Mouse (Mus musculus) limb, embryonic 15.5 days (tissue): ENCODE measurements around the gene Bst1. TPM values are rescaled to one million over a fixed set of nuclear protein-coding genes. Genes with fewer than 3 reads are reported as not detected.
A peak's percentile ranks its signal among the peaks of the same experiment; 100 is the strongest.

Experiments
- ATAC-seq: fragments of 200-750 bp; cut with Nextera tagmentation; 2 replicates; pipeline ENCODE4 v1.8.0; 2017; ENCODE audit warnings: low read depth, moderate TSS enrichment; ENCODE audit not compliant: insufficient number of reproducible peaks, low FRiP score, low TSS enrichment
- H3K27ac ChIP-seq: fragments of 300-500 bp; sonication (generic); 2 replicates; pipeline ENCODE4 v1.5.1; 2015; ENCODE audit warnings: moderate library complexity, mild to moderate bottlenecking, inconsistent platforms
- H3K27me3 ChIP-seq: fragments of 300-500 bp; sonication (generic); 2 replicates; pipeline ENCODE4 v1.6.1; 2015; ENCODE audit warnings: inconsistent platforms
- H3K36me3 ChIP-seq: fragments of 300-500 bp; sonication (generic); 2 replicates; pipeline ENCODE4 v1.6.1; 2015; ENCODE audit warnings: inconsistent platforms
- H3K4me1 ChIP-seq: fragments of 300-500 bp; sonication (generic); 2 replicates; pipeline ENCODE4 v1.6.1; 2015; ENCODE audit warnings: inconsistent platforms
- H3K4me2 ChIP-seq: fragments of 300-500 bp; sonication (generic); 2 replicates; pipeline ENCODE4 v1.6.1; 2015; ENCODE audit warnings: mild to moderate bottlenecking, inconsistent platforms
- H3K4me3 ChIP-seq: fragments of 300-500 bp; sonication (generic); 2 replicates; pipeline ENCODE4 v1.5.1; 2015; ENCODE audit warnings: mild to moderate bottlenecking, inconsistent platforms
- H3K9ac ChIP-seq: fragments of 300-500 bp; sonication (generic); 2 replicates; pipeline ENCODE4 v1.6.1; 2015; ENCODE audit warnings: inconsistent platforms
- H3K9me3 ChIP-seq: fragments of 300-500 bp; sonication (generic); 2 replicates; pipeline ENCODE4 v1.6.1; 2016; ENCODE audit warnings: inconsistent platforms
- WGBS: fragments of 180-500 bp; shearing (Covaris S2); methylation state at CpG from one replicate; pipeline ENCODE4 v1.1.7; 2015; 5-methylcytosine and 5-hydroxymethylcytosine counted together
- polyA plus RNA-seq: library from polyadenylated mRNA; unstranded; fragments of >200 nt; fragmentation: Nextera tagmentation; extraction: Ambion mirVana; gene quantifications from 2 replicates; pipeline ENCODE4 v1.2.1, GENCODE M21; 2015

Bst1 gene
- polyA plus RNA-seq, 1 experiment from 2014 or later: 2.0 TPM

DNA sequence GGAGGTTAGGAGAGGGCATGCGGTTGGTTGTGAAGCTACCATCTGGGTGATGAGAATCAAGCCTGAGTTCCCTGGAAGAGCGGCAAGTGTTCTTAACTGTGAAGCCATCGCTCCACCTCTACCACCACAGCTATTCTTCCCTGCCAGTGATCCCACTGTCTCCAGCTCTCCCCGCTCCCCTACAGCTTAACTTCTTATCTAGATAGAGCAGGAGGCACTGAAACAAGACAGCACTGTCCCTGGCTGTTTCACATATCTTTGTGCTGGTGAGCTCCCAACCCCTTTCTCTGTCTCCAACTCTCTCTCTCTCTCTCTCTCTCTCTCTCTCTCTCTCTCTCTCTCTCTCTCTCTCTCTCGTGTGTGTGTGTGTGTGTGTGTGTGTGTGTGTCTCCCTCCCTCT is 26.3 kb upstream of the Bst1 start:
- WGBS: 91% methylated on average over 5 of the region's 5 CpGs

GRCm38 (mm10) chr5:43799530-43799929 is 19.2 kb upstream of the Bst1 start:
- no peaks in the 10 kb centered on the region for H3K9me3 ChIP-seq
- H3K36me3 ChIP-seq: no peaks in the 10 kb centered on the region
- H3K9ac ChIP-seq: no peak overlapping the region
- H3K4me3 ChIP-seq: no peak overlapping the region
- H3K4me1 ChIP-seq: no peaks in the 10 kb centered on the region
- 73% methylated on average over 5 of the region's 5 CpGs for WGBS
- H3K4me2 ChIP-seq: no peak overlapping the region
- ATAC-seq: no peak
- H3K27me3 ChIP-seq: no peaks in the 10 kb centered on the region
- no peak overlapping the region for H3K27ac ChIP-seq

More for the DNA sequence above, 26.3 kb upstream of the Bst1 start:
- Histone ChIP-seq H3K9ac (no peak overlapping the region), H3K9me3 (no peaks in the 10 kb centered on the region), H3K36me3 (no peaks in the 10 kb centered on the region), H3K4me1 (no peaks in the 10 kb centered on the region), H3K27ac (no peak overlapping the region), H3K4me3 (no peak overlapping the region), H3K4me2 (no peak overlapping the region), H3K27me3 (no peaks in the 10 kb centered on the region)
- no peak for ATAC-seq

DNA sequence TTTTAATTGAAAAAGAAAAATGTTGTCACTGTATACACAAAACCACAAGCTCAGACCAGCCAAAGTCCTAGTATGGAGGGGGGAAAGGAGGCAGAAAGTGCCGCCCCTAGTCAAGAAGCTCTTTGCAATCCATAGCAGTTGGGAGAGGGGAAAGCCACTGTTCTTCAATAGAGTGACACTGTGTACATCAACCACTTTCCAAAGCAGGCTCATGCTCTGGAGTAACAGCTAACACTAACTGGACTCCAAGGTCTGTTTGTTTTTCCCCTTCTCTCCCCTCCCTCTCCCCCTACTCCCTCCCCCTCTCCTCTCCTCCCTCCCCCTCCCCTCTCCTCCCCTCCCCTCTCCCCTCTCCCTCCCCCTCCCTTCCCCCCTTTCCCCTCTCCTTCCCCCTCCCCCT is 18.0 kb upstream of the Bst1 start:
- no peaks in the 10 kb centered on the region for H3K27me3 ChIP-seq
- no peaks in the 10 kb centered on the region for H3K4me1 ChIP-seq
- H3K9me3 ChIP-seq: no peaks in the 10 kb centered on the region
- H3K4me2 ChIP-seq: no peak overlapping the region
- no peaks in the 10 kb centered on the region for H3K36me3 ChIP-seq
- 61% methylated on average over 1 of the region's 1 CpGs for WGBS
- no peak overlapping the region for H3K9ac ChIP-seq
- no peak overlapping the region for H3K27ac ChIP-seq
- H3K4me3 ChIP-seq: no peak overlapping the region
- ATAC-seq: no peak

GRCm38 (mm10) chr5:43801253-43801652 is 17.4 kb upstream of the Bst1 start:
- no peaks in the 10 kb centered on the region for H3K27me3 ChIP-seq
- ATAC-seq: no peak
- H3K4me3 ChIP-seq: no peak overlapping the region
- no peak overlapping the region for H3K4me2 ChIP-seq
- no peak overlapping the region for H3K9ac ChIP-seq
- no peaks in the 10 kb centered on the region for H3K36me3 ChIP-seq
- no peak overlapping the region for H3K27ac ChIP-seq
- H3K4me1 ChIP-seq: no peaks in the 10 kb centered on the region
- H3K9me3 ChIP-seq: no peaks in the 10 kb centered on the region

DNA sequence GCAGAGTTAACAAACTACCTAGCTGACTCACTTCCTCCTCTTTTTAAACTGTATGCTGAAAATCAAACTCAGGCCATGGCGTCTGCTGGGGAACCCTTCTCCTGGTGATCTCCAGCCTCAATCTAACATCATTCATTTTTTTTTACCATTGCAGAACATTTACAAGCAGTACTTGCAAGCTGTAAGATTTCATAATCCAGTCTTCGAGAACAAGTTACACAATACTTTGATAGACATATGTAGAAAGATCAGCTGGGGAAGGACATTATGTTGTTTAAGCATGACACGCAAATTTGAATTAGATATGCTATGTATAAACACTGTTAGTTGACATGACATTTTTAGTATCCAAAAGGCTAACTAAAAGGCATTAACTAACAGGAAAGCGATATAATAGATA is 16.9 kb upstream of the Bst1 start:
- no peak overlapping the region for H3K4me3 ChIP-seq
- no peak for ATAC-seq
- no peak overlapping the region for H3K9ac ChIP-seq
- H3K4me1 ChIP-seq: no peaks in the 10 kb centered on the region
- 78% methylated on average over 4 of the region's 4 CpGs for WGBS
- no peaks in the 10 kb centered on the region for H3K27me3 ChIP-seq
- no peak overlapping the region for H3K27ac ChIP-seq
- no peaks in the 10 kb centered on the region for H3K36me3 ChIP-seq
- H3K4me2 ChIP-seq: no peak overlapping the region
- H3K9me3 ChIP-seq: no peaks in the 10 kb centered on the region

- no peak overlapping the region for H3K4me3 ChIP-seq
- 74% methylated on average over 2 of the region's 2 CpGs for WGBS
- no peaks in the 10 kb centered on the region for H3K36me3 ChIP-seq
- H3K9me3 ChIP-seq: no peaks in the 10 kb centered on the region
- H3K4me2 ChIP-seq: no peak overlapping the region
- H3K9ac ChIP-seq: no peak overlapping the region
- peaks cover 6% of the 10 kb centered on the region; the same call in 1 of the 2 replicates for H3K4me1 ChIP-seq
- no peak for ATAC-seq
- no peak overlapping the region for H3K27ac ChIP-seq
- no peaks in the 10 kb centered on the region for H3K27me3 ChIP-seq
These were observed 13.3 kb upstream of the Bst1 start for GRCm38 (mm10) chr5:43805401-43805800.

- Histone ChIP-seq H3K36me3 (no peaks in the 10 kb centered on the region), H3K4me2 (no peak overlapping the region), H3K9me3 (no peaks in the 10 kb centered on the region), H3K27ac (no peak overlapping the region), H3K9ac (no peak overlapping the region), H3K27me3 (no peaks in the 10 kb centered on the region), H3K4me3 (no peak overlapping the region), H3K4me1 (peaks cover 6% of the 10 kb centered on the region; the same call in 1 of the 2 replicates)
- ATAC-seq: no peak
- WGBS: 94% methylated on average over 7 of the region's 7 CpGs
These were observed 12.3 kb upstream of the Bst1 start for GRCm38 (mm10) chr5:43806340-43806739.

DNA sequence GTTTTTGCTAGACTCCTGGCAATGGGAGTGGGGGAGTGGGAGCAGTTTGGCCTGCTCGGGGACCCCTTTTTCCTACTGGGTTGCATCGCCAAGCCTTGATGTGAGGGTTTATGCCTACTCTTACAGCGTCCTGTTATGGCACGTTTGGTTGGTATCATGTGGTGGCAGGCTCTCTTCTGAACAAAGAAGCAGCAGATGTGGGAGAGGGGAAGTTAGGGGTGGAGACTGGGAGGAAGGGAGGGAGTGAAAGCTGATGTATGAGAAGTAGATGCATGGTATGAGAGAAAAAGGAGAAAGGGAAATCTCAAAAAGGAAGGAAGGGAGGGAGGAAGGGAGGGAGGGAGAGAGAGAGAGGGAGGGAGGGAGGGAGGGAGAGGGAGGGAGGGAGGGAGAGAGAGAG is 11.8 kb upstream of the Bst1 start:
- Histone ChIP-seq H3K27me3 (no peaks in the 10 kb centered on the region), H3K9ac (no peak overlapping the region), H3K27ac (no peak overlapping the region), H3K36me3 (no peaks in the 10 kb centered on the region), H3K4me2 (no peak overlapping the region), H3K4me1 (peaks cover 6% of the 10 kb centered on the region; the same call in 1 of the 2 replicates), H3K9me3 (no peaks in the 10 kb centered on the region), H3K4me3 (no peak overlapping the region)
- WGBS: 63% methylated on average over 4 of the region's 4 CpGs
- no peak for ATAC-seq

- 4% methylated on average over 48 of the region's 48 CpGs for WGBS
These were observed 10.7 kb upstream of the Bst1 start for GRCm38 (mm10) chr5:43807744-43808696.

GRCm38 (mm10) chr5:43810427-43811062 is 8.1 kb upstream of the Bst1 start:
- no peak overlapping the region for H3K9ac ChIP-seq
- H3K9me3 ChIP-seq: no peaks in the 10 kb centered on the region
- H3K27me3 ChIP-seq: no peaks in the 10 kb centered on the region
- no peak for ATAC-seq
- no peak overlapping the region for H3K4me2 ChIP-seq
- peaks cover 6% of the 10 kb centered on the region; the same call in 1 of the 2 replicates for H3K4me1 ChIP-seq
- no peak overlapping the region for H3K4me3 ChIP-seq
- H3K27ac ChIP-seq: no peak overlapping the region
- H3K36me3 ChIP-seq: no peaks in the 10 kb centered on the region
- WGBS: 100% methylated on average over 1 of the region's 1 CpGs

More at GRCm38 (mm10) chr5:43807744-43808696, 10.7 kb upstream of the Bst1 start:
- H3K4me1 ChIP-seq: peaks cover 6% of the 10 kb centered on the region; the same call in 1 of the 2 replicates
- no peaks in the 10 kb centered on the region for H3K36me3 ChIP-seq
- no peaks in the 10 kb centered on the region for H3K9me3 ChIP-seq
- no peaks in the 10 kb centered on the region for H3K27me3 ChIP-seq
- peak overlapping the region; percentile 70 for H3K4me2 ChIP-seq
- H3K9ac ChIP-seq: peak overlapping the region; percentile 43
- H3K27ac ChIP-seq: peak overlapping the region; percentile 22
- ATAC-seq: peak; percentile 84
- H3K4me3 ChIP-seq: peak overlapping the region; percentile 44

GRCm38 (mm10) chr5:43814536-43814935 is 4.1 kb upstream of the Bst1 start:
- no peak for ATAC-seq
- Histone ChIP-seq H3K9me3 (no peaks in the 10 kb centered on the region), H3K4me3 (no peak overlapping the region), H3K27ac (no peak overlapping the region), H3K27me3 (no peaks in the 10 kb centered on the region), H3K4me1 (peaks cover 5% of the 10 kb centered on the region; the same call in 1 of the 2 replicates), H3K36me3 (no peaks in the 10 kb centered on the region), H3K9ac (no peak overlapping the region), H3K4me2 (no peak overlapping the region)
- WGBS: 80% methylated on average over 2 of the region's 2 CpGs

- Histone ChIP-seq H3K9ac (no peak overlapping the region), H3K27me3 (no peaks in the 10 kb centered on the region), H3K36me3 (no peaks in the 10 kb centered on the region), H3K27ac (no peak overlapping the region), H3K4me3 (no peak overlapping the region), H3K9me3 (no peaks in the 10 kb centered on the region), H3K4me1 (peaks cover 5% of the 10 kb centered on the region; the same call in 1 of the 2 replicates), H3K4me2 (no peak overlapping the region)
- no peak for ATAC-seq
- WGBS: 72% methylated on average over 1 of the region's 1 CpGs
These were observed 2.9 kb upstream of the Bst1 start for GRCm38 (mm10) chr5:43815769-43816168.
